Mouse (Mus musculus): Measurements from ENCODE around the gene Gipc2. TPM values are rescaled to one million over a fixed set of nuclear protein-coding genes. Genes with fewer than 3 reads are reported as not detected.

Gene Gipc2
- total and polyA plus RNA-seq, 2 experiments from 2014 or later: 12.8 to 13.0 TPM

- Histone ChIP-seq H3K27me3 (ENCODE audit: insufficient read depth, low read length) (no peaks in the 10 kb centered on the region), H3K27ac (ENCODE audit: low read depth, low read length) (no peak overlapping the region), H3K9ac (replicated peaks; ENCODE audit: low read length, poor library complexity, severe bottlenecking) (no peak overlapping the region), H3K4me3 (ENCODE audit: low read depth, low read length) (no peak overlapping the region), H3K36me3 (ENCODE audit: insufficient read depth, low read length) (no peaks in the 10 kb centered on the region), H3K4me1 (ENCODE audit: insufficient read depth, low read length) (0 out of 2 replicates have a peak, but pooled peaks cover 2% of the 10 kb centered on the region), H3K9me3 (ENCODE audit: low read length) (no peaks in the 10 kb centered on the region), H3K4me2 (ENCODE audit: low read depth, low read length, poor library complexity, severe bottlenecking) (peak overlapping the region; percentile 77; the same call in 1 of the 2 replicates)
- DNase-seq (ENCODE audit: low spot score) (no peak), ATAC-seq (ENCODE audit: low FRiP score) (no peak)
- TF ChIP-seq CTCF (IDR thresholded peaks at IDR 0.05): no peak
- WGBS: 70% methylated on average over 5 of the region's 5 CpGs
Observed at GRCm38 (mm10) chr3:152108003-152108395, 58.0 kb downstream of the Gipc2 start.

GRCm38 (mm10) chr3:152107149-152108002 lies 58.7 kb downstream of the Gipc2 start:
- peak; percentile 60 for ATAC-seq (ENCODE audit: low FRiP score)

DNA sequence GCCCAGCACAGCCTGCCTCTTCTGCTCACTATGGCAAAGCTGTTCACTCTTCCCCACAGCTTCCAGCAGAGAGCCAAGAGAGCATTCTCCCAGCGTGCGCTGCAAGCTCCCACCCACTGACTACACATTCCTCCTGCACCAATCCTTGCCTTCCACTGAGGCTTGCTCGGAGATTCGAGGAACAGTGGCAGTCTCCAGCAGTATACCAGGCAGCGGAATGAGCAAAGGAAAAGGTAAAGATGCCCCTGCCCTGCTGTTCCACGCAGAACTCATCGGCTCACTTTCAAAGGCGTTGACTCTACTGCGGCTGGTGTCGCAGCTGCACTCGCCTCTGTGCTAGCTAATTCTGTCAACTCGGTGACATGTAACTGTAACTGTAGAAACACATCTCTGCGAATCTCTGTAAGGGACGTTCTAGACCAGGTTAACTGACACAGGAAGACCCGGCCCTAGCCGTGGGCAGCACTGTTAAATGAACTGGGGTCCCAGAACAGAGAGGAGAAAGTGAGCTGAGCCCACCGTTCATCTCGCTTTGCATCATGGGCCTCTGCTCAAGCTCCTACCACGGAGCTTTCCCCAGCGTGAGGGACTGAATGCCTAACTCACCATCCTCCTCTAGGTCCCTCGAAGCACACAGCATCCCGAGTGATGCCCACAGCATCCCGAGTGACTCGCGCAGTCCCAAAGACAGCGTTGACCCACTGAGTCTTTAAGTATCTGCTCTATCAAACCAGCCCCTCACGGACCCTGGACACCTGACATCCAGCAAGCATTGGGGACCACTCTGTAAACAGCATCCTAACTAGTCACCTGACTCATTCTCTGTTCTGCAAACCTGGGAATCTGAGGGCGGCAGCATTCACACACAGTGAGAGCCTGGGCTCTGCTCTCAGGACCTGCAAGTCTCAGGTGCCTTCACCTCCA lies 59.5 kb downstream of the Gipc2 start:
- H3K27ac ChIP-seq (ENCODE audit: low read depth, low read length): peak overlapping the region; percentile 55
- H3K4me3 ChIP-seq (ENCODE audit: low read depth, low read length): peak overlapping the region; percentile 38
- ATAC-seq (ENCODE audit: low FRiP score): peak; percentile 68
- DNase-seq (ENCODE audit: low spot score): peak; percentile 69
- H3K36me3 ChIP-seq (ENCODE audit: insufficient read depth, low read length): no peaks in the 10 kb centered on the region
- H3K9me3 ChIP-seq (ENCODE audit: low read length): no peaks in the 10 kb centered on the region
- peak overlapping the region; percentile 57; the same call in 1 of the 2 replicates for H3K9ac ChIP-seq (replicated peaks; ENCODE audit: low read length, poor library complexity, severe bottlenecking)
- H3K27me3 ChIP-seq (ENCODE audit: insufficient read depth, low read length): no peaks in the 10 kb centered on the region
- no peak for TF ChIP-seq CTCF (IDR thresholded peaks at IDR 0.05)
- under 1% methylated on average over 28 of the region's 28 CpGs for WGBS
- H3K4me2 ChIP-seq (ENCODE audit: low read depth, low read length, poor library complexity, severe bottlenecking): peak overlapping the region; percentile 77
- 0 out of 2 replicates have a peak, but pooled peaks cover 2% of the 10 kb centered on the region for H3K4me1 ChIP-seq (ENCODE audit: insufficient read depth, low read length)

More at GRCm38 (mm10) chr3:152107149-152108002, 58.7 kb downstream of the Gipc2 start:
- 0 out of 2 replicates have a peak, but pooled peaks cover 2% of the 10 kb centered on the region for H3K4me1 ChIP-seq (ENCODE audit: insufficient read depth, low read length)
- no peaks in the 10 kb centered on the region for H3K9me3 ChIP-seq (ENCODE audit: low read length)
- no peaks in the 10 kb centered on the region for H3K36me3 ChIP-seq (ENCODE audit: insufficient read depth, low read length)
- H3K27ac ChIP-seq (ENCODE audit: low read depth, low read length): peak overlapping the region; percentile 55
- peak overlapping the region; percentile 77 for H3K4me2 ChIP-seq (ENCODE audit: low read depth, low read length, poor library complexity, severe bottlenecking)
- 26% methylated on average over 30 of the region's 30 CpGs for WGBS
- no peak for TF ChIP-seq CTCF (IDR thresholded peaks at IDR 0.05)
- peak overlapping the region; percentile 57; the same call in 1 of the 2 replicates for H3K9ac ChIP-seq (replicated peaks; ENCODE audit: low read length, poor library complexity, severe bottlenecking)
- peak; percentile 65 for DNase-seq (ENCODE audit: low spot score)
- H3K27me3 ChIP-seq (ENCODE audit: insufficient read depth, low read length): no peaks in the 10 kb centered on the region
- peak overlapping the region; percentile 38 for H3K4me3 ChIP-seq (ENCODE audit: low read depth, low read length)

GRCm38 (mm10) chr3:152105341-152105740 lies 60.7 kb downstream of the Gipc2 start:
- Histone ChIP-seq H3K4me1 (ENCODE audit: insufficient read depth, low read length) (0 out of 2 replicates have a peak, but pooled peaks cover 2% of the 10 kb centered on the region), H3K4me2 (ENCODE audit: low read depth, low read length, poor library complexity, severe bottlenecking) (peak overlapping the region; percentile 32), H3K4me3 (ENCODE audit: low read depth, low read length) (no peak overlapping the region), H3K9me3 (ENCODE audit: low read length) (no peaks in the 10 kb centered on the region), H3K27me3 (ENCODE audit: insufficient read depth, low read length) (no peaks in the 10 kb centered on the region), H3K27ac (ENCODE audit: low read depth, low read length) (peak overlapping the region; percentile 19), H3K36me3 (ENCODE audit: insufficient read depth, low read length) (no peaks in the 10 kb centered on the region), H3K9ac (replicated peaks; ENCODE audit: low read length, poor library complexity, severe bottlenecking) (no peak overlapping the region; the same call in 1 of the 2 replicates)
- TF ChIP-seq CTCF (IDR thresholded peaks at IDR 0.05): peak; percentile 93
- WGBS: 2% methylated on average over 14 of the region's 14 CpGs
- DNase-seq (ENCODE audit: low spot score) (peak; percentile 86), ATAC-seq (ENCODE audit: low FRiP score) (peak; percentile 69)

GRCm38 (mm10) chr3:152103381-152103780 lies 62.6 kb downstream of the Gipc2 start:
- Histone ChIP-seq H3K27me3 (ENCODE audit: insufficient read depth, low read length) (no peaks in the 10 kb centered on the region), H3K9ac (replicated peaks; ENCODE audit: low read length, poor library complexity, severe bottlenecking) (no peak overlapping the region), H3K4me1 (ENCODE audit: insufficient read depth, low read length) (0 out of 2 replicates have a peak, but pooled peaks cover 2% of the 10 kb centered on the region), H3K27ac (ENCODE audit: low read depth, low read length) (no peak overlapping the region), H3K36me3 (ENCODE audit: insufficient read depth, low read length) (no peaks in the 10 kb centered on the region), H3K4me3 (ENCODE audit: low read depth, low read length) (no peak overlapping the region), H3K4me2 (ENCODE audit: low read depth, low read length, poor library complexity, severe bottlenecking) (no peak overlapping the region), H3K9me3 (ENCODE audit: low read length) (no peaks in the 10 kb centered on the region)
- no peak for ATAC-seq (ENCODE audit: low FRiP score)
- DNase-seq (ENCODE audit: low spot score): no peak
- TF ChIP-seq CTCF (IDR thresholded peaks at IDR 0.05): no peak
- 90% methylated on average over 4 of the region's 4 CpGs for WGBS

All from midbrain, postnatal 0 days (tissue).